Mouse (Mus musculus): ENCODE results near the gene Idh3b. TPM values are rescaled to one million over a fixed set of nuclear protein-coding genes. Genes with fewer than 3 reads are reported as not detected.
A peak's percentile ranks its signal among the peaks of the same experiment; 100 is the strongest.

Idh3b gene
- polyA plus RNA-seq, 1 experiment from 2014 or later = 160 TPM

GRCm38 (mm10) chr2:130265520-130265919 lies 18.8 kb downstream of the Idh3b start:
- no peaks in the 10 kb centered on the region for H3K36me3 ChIP-seq
- no peak overlapping the region for H3K27ac ChIP-seq (replicated peaks)
- H3K9ac ChIP-seq = no peak overlapping the region
- H3K27me3 ChIP-seq = no peaks in the 10 kb centered on the region
- WGBS = 85% methylated on average over 1 of the region's 1 CpGs
- H3K4me2 ChIP-seq (replicated peaks) = no peak overlapping the region
- H3K4me1 ChIP-seq = no peaks in the 10 kb centered on the region
- no peak overlapping the region for H3K4me3 ChIP-seq (replicated peaks)
- no peaks in the 10 kb centered on the region for H3K9me3 ChIP-seq (replicated peaks)
- ATAC-seq (ENCODE audit: insufficient number of reproducible peaks, low FRiP score, low TSS enrichment, low read depth) = 0 out of 2 replicates have a peak, but pooled peaks have one; percentile 4

DNA sequence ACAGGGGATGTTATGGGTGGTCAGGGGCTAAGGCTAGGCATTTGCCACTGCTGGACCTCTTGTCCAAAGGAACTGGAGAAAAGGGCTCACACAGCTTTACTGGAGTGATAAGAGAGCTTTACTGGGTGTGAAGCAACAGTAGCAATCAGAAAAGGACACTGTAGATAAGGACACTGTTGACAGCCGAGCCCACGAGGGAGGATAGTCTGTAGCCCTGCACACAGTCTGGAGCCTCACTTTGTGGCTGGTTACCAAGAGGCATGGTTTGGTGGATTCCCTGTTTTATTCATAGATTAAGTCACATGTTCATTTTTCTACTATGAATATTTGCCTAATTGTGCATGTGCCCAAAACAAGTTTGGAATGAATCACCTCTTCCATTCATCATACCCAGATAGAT lies 21.9 kb downstream of the Idh3b start:
- Histone ChIP-seq H3K4me2 (replicated peaks) (no peak overlapping the region), H3K36me3 (no peaks in the 10 kb centered on the region), H3K4me3 (replicated peaks) (no peak overlapping the region), H3K27ac (replicated peaks) (no peak overlapping the region), H3K27me3 (no peaks in the 10 kb centered on the region), H3K9me3 (replicated peaks) (no peaks in the 10 kb centered on the region), H3K9ac (no peak overlapping the region), H3K4me1 (no peaks in the 10 kb centered on the region)
- ATAC-seq (ENCODE audit: insufficient number of reproducible peaks, low FRiP score, low TSS enrichment, low read depth) = no peak
- WGBS = 71% methylated on average over 2 of the region's 2 CpGs

- Histone ChIP-seq H3K9me3 (replicated peaks) (no peaks in the 10 kb centered on the region), H3K4me3 (replicated peaks) (no peak overlapping the region), H3K4me1 (no peaks in the 10 kb centered on the region), H3K4me2 (replicated peaks) (no peak overlapping the region), H3K27me3 (no peaks in the 10 kb centered on the region), H3K36me3 (no peaks in the 10 kb centered on the region), H3K27ac (replicated peaks) (no peak overlapping the region), H3K9ac (no peak overlapping the region)
- WGBS = 82% methylated on average over 2 of the region's 2 CpGs
- no peak for ATAC-seq (ENCODE audit: insufficient number of reproducible peaks, low FRiP score, low TSS enrichment, low read depth)
These were observed 22.4 kb downstream of the Idh3b start for GRCm38 (mm10) chr2:130261914-130262313.

DNA sequence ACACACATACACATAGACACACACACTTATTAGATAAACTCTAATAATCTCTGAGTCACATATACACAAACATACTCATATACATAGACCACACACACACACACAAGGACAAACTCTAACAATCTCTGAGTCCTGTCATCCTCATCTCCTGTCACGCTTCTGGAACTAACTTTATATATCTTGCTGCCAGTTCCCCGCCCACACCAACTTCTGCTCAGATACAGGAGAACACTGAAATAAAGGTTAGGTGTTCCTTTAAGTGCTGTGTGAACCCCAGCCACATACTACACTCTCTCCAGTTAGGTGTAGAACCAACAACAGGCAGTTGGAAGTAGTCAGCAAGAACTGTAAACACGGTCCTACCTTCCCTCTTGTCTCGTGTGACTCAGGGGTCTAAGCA lies 23.5 kb downstream of the Idh3b start:
- Histone ChIP-seq H3K36me3 (no peaks in the 10 kb centered on the region), H3K4me3 (replicated peaks) (no peak overlapping the region), H3K27me3 (no peaks in the 10 kb centered on the region), H3K9ac (no peak overlapping the region), H3K27ac (replicated peaks) (no peak overlapping the region), H3K4me2 (replicated peaks) (no peak overlapping the region), H3K4me1 (no peaks in the 10 kb centered on the region), H3K9me3 (replicated peaks) (no peaks in the 10 kb centered on the region)
- 83% methylated on average over 4 of the region's 4 CpGs for WGBS
- ATAC-seq (ENCODE audit: insufficient number of reproducible peaks, low FRiP score, low TSS enrichment, low read depth) = no peak

- H3K9ac ChIP-seq = no peak overlapping the region
- H3K36me3 ChIP-seq = no peaks in the 10 kb centered on the region
- H3K4me1 ChIP-seq = no peaks in the 10 kb centered on the region
- no peak overlapping the region for H3K27ac ChIP-seq (replicated peaks)
- H3K9me3 ChIP-seq (replicated peaks) = no peaks in the 10 kb centered on the region
- no peak overlapping the region for H3K4me3 ChIP-seq (replicated peaks)
- H3K4me2 ChIP-seq (replicated peaks) = no peak overlapping the region
- no peak for ATAC-seq (ENCODE audit: insufficient number of reproducible peaks, low FRiP score, low TSS enrichment, low read depth)
- WGBS = 84% methylated on average over 4 of the region's 4 CpGs
- no peaks in the 10 kb centered on the region for H3K27me3 ChIP-seq
These were observed 27.6 kb downstream of the Idh3b start for GRCm38 (mm10) chr2:130256762-130257161.

DNA sequence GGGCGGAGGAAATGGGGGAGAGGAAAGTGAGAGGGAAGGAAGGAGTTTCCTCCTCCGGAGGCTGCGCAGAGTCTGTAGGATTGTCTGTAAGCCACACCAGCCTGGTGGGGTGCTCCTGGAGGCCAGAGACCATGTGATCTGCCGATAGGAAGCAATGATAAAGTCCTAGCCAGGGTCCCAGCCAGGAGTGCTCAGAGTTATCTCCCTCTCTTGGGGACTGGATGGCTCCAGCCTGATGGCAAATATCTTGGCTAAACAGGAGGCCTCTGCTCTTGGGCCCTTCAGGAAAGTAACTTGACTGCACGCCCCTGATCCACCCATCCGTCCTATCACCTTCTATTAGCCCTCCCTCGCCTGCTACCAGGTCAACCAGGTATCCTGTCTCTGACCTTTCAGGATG lies 36.1 kb downstream of the Idh3b start:
- no peaks in the 10 kb centered on the region for H3K36me3 ChIP-seq
- no peaks in the 10 kb centered on the region for H3K9me3 ChIP-seq (replicated peaks)
- H3K9ac ChIP-seq = no peak overlapping the region
- no peak overlapping the region for H3K4me2 ChIP-seq (replicated peaks)
- 0 out of 2 replicates have a peak, but pooled peaks cover 3% of the 10 kb centered on the region for H3K27me3 ChIP-seq
- no peak overlapping the region for H3K27ac ChIP-seq (replicated peaks)
- WGBS = 72% methylated on average over 7 of the region's 7 CpGs
- no peaks in the 10 kb centered on the region for H3K4me1 ChIP-seq
- H3K4me3 ChIP-seq (replicated peaks) = no peak overlapping the region
- no peak for ATAC-seq (ENCODE audit: insufficient number of reproducible peaks, low FRiP score, low TSS enrichment, low read depth)

GRCm38 (mm10) chr2:130246912-130247311 lies 37.4 kb downstream of the Idh3b start:
- Histone ChIP-seq H3K4me1 (no peaks in the 10 kb centered on the region), H3K4me3 (replicated peaks) (no peak overlapping the region), H3K9me3 (replicated peaks) (no peaks in the 10 kb centered on the region), H3K27me3 (0 out of 2 replicates have a peak, but pooled peaks cover 3% of the 10 kb centered on the region), H3K4me2 (replicated peaks) (no peak overlapping the region), H3K36me3 (no peaks in the 10 kb centered on the region), H3K9ac (no peak overlapping the region), H3K27ac (replicated peaks) (no peak overlapping the region)
- WGBS = 44% methylated on average over 9 of the region's 9 CpGs
- ATAC-seq (ENCODE audit: insufficient number of reproducible peaks, low FRiP score, low TSS enrichment, low read depth) = no peak

Other genes with a start within 250 kb of the Idh3b start
- gene Tgm6, start 172.1 kb downstream of the Idh3b start, polyA plus RNA-seq (2015; fragmentation: Nextera tagmentation; extraction: Ambion mirVana) = 0.56 and 0.62 TPM in 2 replicates
- gene Snrpb, start 105.1 kb downstream of the Idh3b start, polyA plus RNA-seq (2015; fragmentation: Nextera tagmentation; extraction: Ambion mirVana) = 531 and 540 TPM in 2 replicates
- not detected in 2 replicates for gene Tmc2, start 89.4 kb downstream of the Idh3b start, polyA plus RNA-seq (2015; fragmentation: Nextera tagmentation; extraction: Ambion mirVana)
- gene Nop56, start 10.1 kb downstream of the Idh3b start, polyA plus RNA-seq (2015; fragmentation: Nextera tagmentation; extraction: Ambion mirVana) = 246 and 259 TPM in 2 replicates
- 6.2 and 6.9 TPM in 2 replicates for gene Ebf4, start 10.6 kb upstream of the Idh3b start, polyA plus RNA-seq (2015; fragmentation: Nextera tagmentation; extraction: Ambion mirVana)
- 123 and 141 TPM in 2 replicates for gene Cpxm1, start 113.0 kb upstream of the Idh3b start, polyA plus RNA-seq (2015; fragmentation: Nextera tagmentation; extraction: Ambion mirVana)
- gene Gm28372, start 120.7 kb upstream of the Idh3b start, polyA plus RNA-seq (2015; fragmentation: Nextera tagmentation; extraction: Ambion mirVana) = not detected in 2 replicates
- gene 1700020A23Rik, start 120.7 kb upstream of the Idh3b start, polyA plus RNA-seq (2015; fragmentation: Nextera tagmentation; extraction: Ambion mirVana) = 0.24 TPM in 1 of 2 replicates, not detected in the other
- gene Tmem239, start 121.9 kb upstream of the Idh3b start, polyA plus RNA-seq (2015; fragmentation: Nextera tagmentation; extraction: Ambion mirVana) = not detected in 2 replicates
- 84.4 and 103 TPM in 2 replicates for gene Vps16, start 139.8 kb upstream of the Idh3b start, polyA plus RNA-seq (2015; fragmentation: Nextera tagmentation; extraction: Ambion mirVana)
- 19.5 and 20.0 TPM in 2 replicates for gene Pced1a, start 140.2 kb upstream of the Idh3b start, polyA plus RNA-seq (2015; fragmentation: Nextera tagmentation; extraction: Ambion mirVana)
- 108 TPM in 2 replicates for gene Ptpra, start 165.7 kb upstream of the Idh3b start, polyA plus RNA-seq (2015; fragmentation: Nextera tagmentation; extraction: Ambion mirVana)

Measured in embryonic facial prominence, embryonic 15.5 days (tissue).